Mouse (Mus musculus): ENCODE data around the gene Lpcat2. TPM values are rescaled to one million over a fixed set of nuclear protein-coding genes. Genes with fewer than 3 reads are reported as not detected.

The Lpcat2 gene
- polyA plus RNA-seq, 1 experiment: 7.0 TPM

DNA sequence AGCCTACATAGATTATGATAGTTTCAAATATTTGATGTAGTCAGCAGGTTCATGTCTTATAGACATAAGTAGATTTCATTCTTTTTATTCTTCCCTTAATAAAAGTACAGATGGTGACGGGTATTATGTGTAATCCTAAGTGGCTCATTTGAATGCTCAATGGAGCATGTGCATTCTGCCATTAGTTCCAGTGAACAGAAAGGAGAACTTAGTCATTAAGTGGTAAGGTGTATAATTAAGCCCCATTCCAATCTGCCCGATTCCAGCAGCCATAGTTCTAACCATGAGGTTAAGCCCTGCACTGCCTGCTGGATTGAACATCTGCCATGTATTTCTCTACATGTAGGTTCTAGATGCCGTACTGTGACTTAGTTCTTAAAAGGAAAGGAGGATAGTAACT, 66.6 kb downstream of the Lpcat2 start:
- DNase-seq (ENCODE audit: low read depth): peak; percentile 27
- no peak for TF ChIP-seq POLR2A (IDR thresholded peaks at IDR 0.05; ENCODE audit: borderline replicate concordance, extremely low read depth, insufficient read depth, insufficient read length, poor library complexity, severe bottlenecking)
- no peak for TF ChIP-seq CTCF (IDR thresholded peaks at IDR 0.05; ENCODE audit: borderline replicate concordance, extremely low read depth, insufficient read depth, insufficient read length)

DNA sequence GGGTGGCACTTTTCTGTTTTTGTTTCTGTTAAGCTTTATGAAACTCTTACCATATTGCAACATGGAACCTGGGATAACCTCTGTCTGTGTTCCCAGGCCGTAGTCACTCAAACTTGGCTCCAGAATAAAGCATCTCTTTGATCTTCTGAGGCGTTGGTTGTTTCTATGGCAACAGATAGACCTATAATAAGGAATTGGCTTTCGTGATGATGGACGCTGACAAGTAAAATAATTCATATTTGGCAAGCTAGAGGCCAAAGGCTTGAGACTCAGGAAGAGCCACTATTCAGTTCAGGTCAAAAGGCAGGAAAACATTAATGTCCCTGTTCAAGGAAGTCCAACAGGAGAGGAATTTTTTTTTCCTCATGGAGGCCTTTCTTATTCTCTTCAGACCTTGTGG, 73.8 kb downstream of the Lpcat2 start:
- DNase-seq (ENCODE audit: low read depth): no peak
- no peak for TF ChIP-seq CTCF (IDR thresholded peaks at IDR 0.05; ENCODE audit: borderline replicate concordance, extremely low read depth, insufficient read depth, insufficient read length)
- TF ChIP-seq POLR2A (IDR thresholded peaks at IDR 0.05; ENCODE audit: borderline replicate concordance, extremely low read depth, insufficient read depth, insufficient read length, poor library complexity, severe bottlenecking): no peak

DNA sequence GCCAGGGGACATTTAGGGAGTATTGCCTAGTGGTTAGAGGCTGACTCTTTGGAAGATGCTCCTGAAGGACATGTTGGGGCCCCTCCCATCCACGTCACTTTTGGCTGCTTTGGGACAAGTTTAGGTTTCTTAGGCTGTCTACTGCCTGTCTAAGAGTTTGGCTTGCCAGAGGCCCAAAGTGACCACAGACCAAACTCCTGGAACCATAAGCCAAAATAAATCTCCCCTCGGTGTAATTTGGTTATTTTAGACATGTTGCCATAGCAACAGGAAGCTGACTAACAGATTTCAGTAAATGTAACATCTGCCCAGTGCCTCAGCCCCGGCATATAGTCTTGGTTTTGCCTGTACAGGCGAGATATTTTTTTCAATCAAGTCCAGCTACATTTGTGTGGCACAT, 82.9 kb downstream of the Lpcat2 start:
- TF ChIP-seq CTCF (IDR thresholded peaks at IDR 0.05; ENCODE audit: borderline replicate concordance, extremely low read depth, insufficient read depth, insufficient read length) (no peak), POLR2A (IDR thresholded peaks at IDR 0.05; ENCODE audit: borderline replicate concordance, extremely low read depth, insufficient read depth, insufficient read length, poor library complexity, severe bottlenecking) (no peak)
- no peak for DNase-seq (ENCODE audit: low read depth)

DNA sequence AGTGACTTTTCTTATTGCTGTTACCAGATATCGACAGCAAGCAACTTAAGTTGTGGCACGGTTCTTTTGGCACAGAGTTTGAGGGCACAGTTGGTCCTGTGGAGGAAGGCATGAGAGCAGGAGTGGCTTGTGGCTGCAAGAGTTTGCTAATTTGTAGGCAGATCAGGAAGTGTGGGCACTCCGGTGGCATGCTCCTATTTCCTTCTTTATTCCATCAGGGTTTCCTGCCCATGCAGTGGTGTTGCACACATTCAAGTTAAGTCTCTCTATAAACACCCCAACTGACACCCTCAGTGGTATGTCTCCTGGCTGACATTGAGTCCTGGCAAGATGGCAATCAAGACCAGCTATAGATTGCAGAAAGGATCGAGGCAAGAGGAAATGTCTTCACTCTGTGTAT, 93.9 kb downstream of the Lpcat2 start:
- no peak for DNase-seq (ENCODE audit: low read depth)
- TF ChIP-seq CTCF (IDR thresholded peaks at IDR 0.05; ENCODE audit: borderline replicate concordance, extremely low read depth, insufficient read depth, insufficient read length): no peak
- TF ChIP-seq POLR2A (IDR thresholded peaks at IDR 0.05; ENCODE audit: borderline replicate concordance, extremely low read depth, insufficient read depth, insufficient read length, poor library complexity, severe bottlenecking): no peak

DNA sequence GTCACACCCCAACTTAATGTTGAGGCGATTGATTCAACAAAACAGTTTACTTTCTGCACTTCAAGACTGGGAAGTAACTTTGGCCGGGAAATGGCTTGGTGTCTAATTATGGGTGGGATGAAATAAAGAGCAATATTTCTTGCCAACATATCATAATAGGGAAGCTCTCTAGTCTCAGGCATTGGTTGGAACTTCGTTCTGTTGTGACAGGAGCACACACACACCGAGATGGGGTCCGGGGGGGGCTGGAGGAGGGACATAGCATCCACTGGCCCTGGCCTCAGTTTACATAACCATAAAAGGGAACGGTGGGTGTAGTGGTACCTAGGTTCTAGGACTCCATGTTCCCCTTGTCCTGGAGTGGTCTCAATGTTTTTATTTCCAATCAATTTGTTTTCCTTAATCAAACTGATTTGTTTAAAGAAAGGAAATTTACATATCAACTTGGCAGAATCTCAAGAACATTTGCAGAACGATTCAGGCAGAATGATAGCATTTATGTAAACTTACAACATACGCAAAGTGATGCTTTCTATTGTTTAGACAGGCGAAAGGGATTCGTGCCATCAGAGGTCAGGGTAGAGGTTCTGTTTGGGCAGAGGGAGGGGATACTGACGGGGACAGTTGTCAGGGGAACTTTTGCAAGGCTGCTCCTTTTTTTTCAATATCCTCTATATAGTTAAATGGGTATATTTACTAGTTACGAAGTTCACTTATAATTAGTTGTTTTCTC, 95.7 kb downstream of the Lpcat2 start:
- no peak for DNase-seq (ENCODE audit: low read depth)
- no peak for TF ChIP-seq CTCF (IDR thresholded peaks at IDR 0.05; ENCODE audit: borderline replicate concordance, extremely low read depth, insufficient read depth, insufficient read length)
- TF ChIP-seq POLR2A (IDR thresholded peaks at IDR 0.05; ENCODE audit: borderline replicate concordance, extremely low read depth, insufficient read depth, insufficient read length, poor library complexity, severe bottlenecking): no peak

DNA sequence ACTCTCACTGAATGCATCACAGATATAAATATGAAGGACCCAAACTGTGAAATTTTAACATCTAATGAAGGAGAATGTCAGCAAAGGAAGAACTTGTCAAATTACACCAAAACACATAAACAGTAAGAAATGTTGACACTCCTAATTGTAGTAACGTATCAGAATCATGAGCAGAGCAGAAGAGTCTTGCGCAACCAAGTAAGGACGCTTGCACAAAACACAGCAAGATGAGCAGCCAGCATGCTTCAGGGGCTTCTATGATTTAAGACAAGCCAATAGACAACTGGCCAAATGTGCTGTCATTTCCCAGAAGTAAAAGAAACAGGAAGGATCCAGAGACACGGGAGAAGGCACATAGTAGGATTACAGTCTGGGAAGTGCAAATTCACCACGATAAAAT, 98.9 kb downstream of the Lpcat2 start:
- TF ChIP-seq POLR2A (IDR thresholded peaks at IDR 0.05; ENCODE audit: borderline replicate concordance, extremely low read depth, insufficient read depth, insufficient read length, poor library complexity, severe bottlenecking) (no peak), CTCF (IDR thresholded peaks at IDR 0.05; ENCODE audit: borderline replicate concordance, extremely low read depth, insufficient read depth, insufficient read length) (no peak)
- no peak for DNase-seq (ENCODE audit: low read depth)

DNA sequence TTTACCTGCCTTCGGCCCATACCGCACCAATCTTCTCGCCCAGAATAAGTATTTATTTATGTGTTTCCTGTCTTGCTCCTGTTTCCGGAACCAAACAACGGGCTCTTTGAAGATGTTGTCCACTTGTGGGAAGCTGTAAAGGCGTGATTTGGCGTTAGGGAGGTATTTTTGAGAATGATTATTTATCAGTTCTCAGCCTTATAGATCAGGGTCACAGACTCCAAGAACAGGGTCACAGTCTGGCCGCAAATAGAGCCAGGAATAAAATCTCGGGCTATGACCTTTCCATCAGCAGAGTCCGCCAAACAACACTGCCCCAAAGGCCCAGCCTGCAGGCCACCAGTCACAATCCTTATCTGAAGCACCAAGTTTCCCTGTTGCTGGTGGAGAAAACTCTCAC, 104.6 kb downstream of the Lpcat2 start, which contains the start of gene Slc6a2:
Gene Slc6a2 (plus strand): TSS at position 301 of the 400 bp plus-strand sequence.
- no peak for TF ChIP-seq CTCF (IDR thresholded peaks at IDR 0.05; ENCODE audit: borderline replicate concordance, extremely low read depth, insufficient read depth, insufficient read length)
- TF ChIP-seq POLR2A (IDR thresholded peaks at IDR 0.05; ENCODE audit: borderline replicate concordance, extremely low read depth, insufficient read depth, insufficient read length, poor library complexity, severe bottlenecking): no peak
- no peak for DNase-seq (ENCODE audit: low read depth)

DNA sequence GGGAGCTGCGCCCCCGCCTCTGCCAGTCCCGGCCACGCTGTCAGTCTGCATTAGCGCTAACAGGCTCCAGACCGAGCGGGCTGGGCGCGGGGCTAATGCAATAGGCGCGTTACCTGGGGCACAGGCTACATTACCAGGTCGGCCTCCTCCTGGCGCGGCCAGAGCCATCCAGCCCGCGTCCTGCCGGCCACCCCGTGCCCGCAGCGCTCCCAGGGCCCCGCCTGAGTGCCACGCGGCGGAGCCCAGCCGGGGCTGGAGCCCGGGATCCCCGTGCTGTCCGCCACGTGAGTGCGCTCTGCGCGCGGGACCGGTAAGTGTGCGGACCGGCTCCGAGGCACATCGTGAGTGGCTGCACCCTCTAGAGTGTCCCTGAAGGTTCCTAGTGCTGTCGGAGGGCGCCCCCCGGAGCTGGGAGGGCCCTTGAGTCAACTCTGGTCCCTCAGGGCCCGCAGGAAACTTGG, 105.3 kb downstream of the Lpcat2 start:
- no peak for TF ChIP-seq CTCF (IDR thresholded peaks at IDR 0.05; ENCODE audit: borderline replicate concordance, extremely low read depth, insufficient read depth, insufficient read length)
- no peak for TF ChIP-seq POLR2A (IDR thresholded peaks at IDR 0.05; ENCODE audit: borderline replicate concordance, extremely low read depth, insufficient read depth, insufficient read length, poor library complexity, severe bottlenecking)
- DNase-seq (ENCODE audit: low read depth): peak; percentile 5

DNA sequence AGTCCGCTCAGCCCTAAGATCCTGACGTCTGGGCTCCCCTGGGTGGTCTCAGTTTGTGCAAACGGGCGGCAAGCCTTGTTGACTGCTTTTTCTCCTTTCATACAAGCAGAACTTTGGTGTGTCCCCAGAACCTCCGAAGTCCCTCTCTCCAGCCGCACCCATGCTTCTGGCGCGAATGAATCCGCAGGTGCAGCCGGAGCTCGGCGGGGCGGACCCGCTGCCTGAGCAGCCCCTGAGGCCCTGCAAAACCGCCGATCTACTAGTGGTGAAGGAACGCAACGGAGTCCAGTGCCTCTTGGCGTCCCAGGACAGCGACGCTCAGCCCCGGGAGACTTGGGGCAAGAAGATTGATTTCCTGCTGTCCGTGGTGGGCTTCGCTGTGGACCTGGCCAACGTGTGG, 105.9 kb downstream of the Lpcat2 start:
- TF ChIP-seq POLR2A (IDR thresholded peaks at IDR 0.05; ENCODE audit: borderline replicate concordance, extremely low read depth, insufficient read depth, insufficient read length, poor library complexity, severe bottlenecking) (no peak), CTCF (IDR thresholded peaks at IDR 0.05; ENCODE audit: borderline replicate concordance, extremely low read depth, insufficient read depth, insufficient read length) (no peak)
- DNase-seq (ENCODE audit: low read depth): peak; percentile 6

DNA sequence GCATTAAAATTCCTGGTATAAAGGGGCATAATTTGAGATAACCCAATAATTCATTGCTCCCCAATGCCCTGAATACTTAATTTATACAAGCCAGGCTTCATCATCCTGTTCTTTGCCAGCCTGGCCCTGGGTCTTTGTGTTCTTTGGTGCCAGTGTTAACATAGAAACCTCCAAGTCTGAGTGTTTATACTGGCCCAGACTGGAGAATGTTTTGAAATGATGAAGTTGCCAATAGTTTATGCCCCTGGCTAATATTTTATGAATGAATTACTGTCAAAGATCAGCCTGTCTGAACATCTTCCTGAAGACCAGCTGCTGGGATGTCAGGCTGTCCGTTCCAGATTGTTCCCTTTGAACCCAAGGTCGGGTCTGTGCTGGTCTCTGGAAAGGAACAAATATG, 109.4 kb downstream of the Lpcat2 start:
- TF ChIP-seq CTCF (IDR thresholded peaks at IDR 0.05; ENCODE audit: borderline replicate concordance, extremely low read depth, insufficient read depth, insufficient read length) (no peak), POLR2A (IDR thresholded peaks at IDR 0.05; ENCODE audit: borderline replicate concordance, extremely low read depth, insufficient read depth, insufficient read length, poor library complexity, severe bottlenecking) (no peak)
- DNase-seq (ENCODE audit: low read depth): no peak

Other genes with a start within 250 kb of the Lpcat2 start
- gene Irx6, start 181.1 kb upstream of the Lpcat2 start, polyA plus RNA-seq (2012; rRNA removed): 2.5 and 3.4 TPM in 2 replicates
- 22.0 and 29.7 TPM in 2 replicates for gene Mmp2, start 28.0 kb upstream of the Lpcat2 start, polyA plus RNA-seq (2012; rRNA removed)
- gene Capns2, start 46.1 kb downstream of the Lpcat2 start, polyA plus RNA-seq (2012; rRNA removed): 1.2 and 2.6 TPM in 2 replicates
- 0.82 and 2.7 TPM in 2 replicates for gene Slc6a2, start 104.7 kb downstream of the Lpcat2 start, polyA plus RNA-seq (2012; rRNA removed)
- not detected in 2 replicates for gene Ces1a, start 192.9 kb downstream of the Lpcat2 start, polyA plus RNA-seq (2012; rRNA removed)
- not detected in 2 replicates for gene Ces1b, start 224.7 kb downstream of the Lpcat2 start, polyA plus RNA-seq (2012; rRNA removed)